Mouse (Mus musculus) spleen, postnatal 0 days (tissue): ENCODE results near the gene Flad1. TPM values are rescaled to one million over a fixed set of nuclear protein-coding genes. Genes with fewer than 3 reads are reported as not detected.

ENCODE experiments used
- polyA plus RNA-seq: library from polyadenylated mRNA; unstranded; fragments of >200 nt; fragmentation: Nextera tagmentation; extraction: Ambion mirVana; gene quantifications from 2 replicates; pipeline ENCODE4 v1.2.1, GENCODE M21; 2015

Flad1 gene
- polyA plus RNA-seq, result 17.2 and 17.7 TPM in 2 replicates

GRCm38 (mm10) chr3:89411490-89412393 is at the start of gene Flad1:
TSS of gene Flad1 (minus strand) at chr3:89411870.

GRCm38 (mm10) chr3:89454401-89455177 is 42.9 kb upstream of the Flad1 start, which contains the start of gene Pmvk:
TSS of gene Pmvk (plus strand) at chr3:89454541.

GRCm38 (mm10) chr3:89436176-89437113 is 24.8 kb upstream of the Flad1 start, which contains the start of gene Pbxip1:
TSS of gene Pbxip1 (plus strand) at chr3:89436706.

GRCm38 (mm10) chr3:89430171-89431159 is 18.8 kb upstream of the Flad1 start, which contains the start of gene Pygo2:
TSS of gene Pygo2 (plus strand) at chr3:89430214.

GRCm38 (mm10) chr3:89418170-89418860 is 6.6 kb upstream of the Flad1 start, which contains the start of the genes Cks1b and Shc1:
TSS of gene Cks1b (minus strand) at chr3:89418383.
TSS of gene Shc1 (plus strand) at chr3:89418443.

GRCm38 (mm10) chr3:89402693-89403092 is 9.0 kb downstream of the Flad1 start, which contains the start of gene Lenep:
TSS of gene Lenep (minus strand) at chr3:89402793.

GRCm38 (mm10) chr3:89394006-89394893 is 17.4 kb downstream of the Flad1 start, which contains the start of gene Zbtb7b:
TSS of gene Zbtb7b (minus strand) at chr3:89394776.

GRCm38 (mm10) chr3:89365153-89365485 is 46.6 kb downstream of the Flad1 start, which contains the start of gene Dcst1:
TSS of gene Dcst1 (minus strand) at chr3:89365253.

GRCm38 (mm10) chr3:89361675-89362074 is 50.0 kb downstream of the Flad1 start, which contains the start of gene Dcst2:
TSS of gene Dcst2 (plus strand) at chr3:89361975.

Other genes with a start within 250 kb of the Flad1 start
- 14.5 and 15.9 TPM in 2 replicates for gene Clk2, start 247.1 kb downstream of the Flad1 start, polyA plus RNA-seq
- 51.1 and 56.9 TPM in 2 replicates for gene Scamp3, start 234.4 kb downstream of the Flad1 start, polyA plus RNA-seq
- 3.4 and 7.0 TPM in 2 replicates for gene Fam189b, start 228.7 kb downstream of the Flad1 start, polyA plus RNA-seq
- 27.4 and 34.1 TPM in 2 replicates for gene Gba, start 208.9 kb downstream of the Flad1 start, polyA plus RNA-seq
- 4.1 and 6.7 TPM in 2 replicates for gene Thbs3, start 196.7 kb downstream of the Flad1 start, polyA plus RNA-seq
- gene Mtx1, start 184.8 kb downstream of the Flad1 start, polyA plus RNA-seq, result 110 and 117 TPM in 2 replicates
- gene Muc1, start 182.8 kb downstream of the Flad1 start, polyA plus RNA-seq, result 0.24 and 0.66 TPM in 2 replicates
- 142 and 145 TPM in 2 replicates for gene Krtcap2, start 165.9 kb downstream of the Flad1 start, polyA plus RNA-seq
- 0.10 and 0.32 TPM in 2 replicates for gene Trim46, start 165.6 kb downstream of the Flad1 start, polyA plus RNA-seq
- 92.8 and 112 TPM in 2 replicates for gene Dpm3, start 152.5 kb downstream of the Flad1 start, polyA plus RNA-seq
- 36.7 and 47.5 TPM in 2 replicates for gene Slc50a1, start 141.3 kb downstream of the Flad1 start, polyA plus RNA-seq
- gene Efna1, start 130.7 kb downstream of the Flad1 start, polyA plus RNA-seq, result 12.4 and 15.9 TPM in 2 replicates
- gene Efna3, start 88.9 kb downstream of the Flad1 start, polyA plus RNA-seq, result 0.12 and 0.20 TPM in 2 replicates
- gene Efna4, start 73.8 kb downstream of the Flad1 start, polyA plus RNA-seq, result 2.4 and 2.6 TPM in 2 replicates
- 32.1 and 39.1 TPM in 2 replicates for gene Adam15, start 61.9 kb downstream of the Flad1 start, polyA plus RNA-seq
- 0.07 TPM in 1 of 2 replicates, not detected in the other for gene Dcst2, start 49.9 kb downstream of the Flad1 start, polyA plus RNA-seq
- gene Dcst1, start 46.6 kb downstream of the Flad1 start, polyA plus RNA-seq, result 0.10 and 0.22 TPM in 2 replicates
- 2.5 and 4.8 TPM in 2 replicates for gene Zbtb7b, start 17.1 kb downstream of the Flad1 start, polyA plus RNA-seq
- not detected in 2 replicates for gene Lenep, start 9.1 kb downstream of the Flad1 start, polyA plus RNA-seq
- gene Cks1b, start 6.5 kb upstream of the Flad1 start, polyA plus RNA-seq, result 345 and 362 TPM in 2 replicates
- 42.6 and 45.2 TPM in 2 replicates for gene Shc1, start 6.6 kb upstream of the Flad1 start, polyA plus RNA-seq
- gene Pygo2, start 18.3 kb upstream of the Flad1 start, polyA plus RNA-seq, result 13.2 and 16.6 TPM in 2 replicates
- 19.8 and 25.3 TPM in 2 replicates for gene Pbxip1, start 24.8 kb upstream of the Flad1 start, polyA plus RNA-seq
- gene Pmvk, start 42.7 kb upstream of the Flad1 start, polyA plus RNA-seq, result 25.5 and 26.8 TPM in 2 replicates
- 0.43 and 1.0 TPM in 2 replicates for gene Kcnn3, start 108.3 kb upstream of the Flad1 start, polyA plus RNA-seq